Mouse (Mus musculus): ENCODE data around the gene Ogfod1.

Ogfod1 gene

DNA sequence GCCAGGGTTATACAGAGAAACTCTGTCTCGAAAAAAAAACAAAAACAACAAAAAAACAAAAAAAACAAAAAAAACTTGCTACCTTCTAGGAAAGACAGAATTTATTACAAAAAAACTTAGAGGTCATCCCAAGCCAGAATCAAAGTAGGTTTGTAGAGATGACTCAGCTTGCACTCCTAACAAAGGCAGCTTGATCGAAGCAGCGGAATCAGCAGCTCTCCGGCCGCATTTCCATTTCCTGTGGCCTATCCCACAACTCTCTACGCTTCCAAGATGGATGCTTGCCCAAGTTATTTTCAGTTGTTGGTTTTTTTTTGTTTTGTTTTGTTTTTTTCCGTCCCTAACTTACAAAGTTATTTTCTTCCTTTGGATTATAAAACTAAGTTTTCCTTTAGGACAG lies 31.8 kb downstream of the Ogfod1 start:
- peak; percentile 59 for DNase-seq (ENCODE audit: low read depth, low spot score)

DNA sequence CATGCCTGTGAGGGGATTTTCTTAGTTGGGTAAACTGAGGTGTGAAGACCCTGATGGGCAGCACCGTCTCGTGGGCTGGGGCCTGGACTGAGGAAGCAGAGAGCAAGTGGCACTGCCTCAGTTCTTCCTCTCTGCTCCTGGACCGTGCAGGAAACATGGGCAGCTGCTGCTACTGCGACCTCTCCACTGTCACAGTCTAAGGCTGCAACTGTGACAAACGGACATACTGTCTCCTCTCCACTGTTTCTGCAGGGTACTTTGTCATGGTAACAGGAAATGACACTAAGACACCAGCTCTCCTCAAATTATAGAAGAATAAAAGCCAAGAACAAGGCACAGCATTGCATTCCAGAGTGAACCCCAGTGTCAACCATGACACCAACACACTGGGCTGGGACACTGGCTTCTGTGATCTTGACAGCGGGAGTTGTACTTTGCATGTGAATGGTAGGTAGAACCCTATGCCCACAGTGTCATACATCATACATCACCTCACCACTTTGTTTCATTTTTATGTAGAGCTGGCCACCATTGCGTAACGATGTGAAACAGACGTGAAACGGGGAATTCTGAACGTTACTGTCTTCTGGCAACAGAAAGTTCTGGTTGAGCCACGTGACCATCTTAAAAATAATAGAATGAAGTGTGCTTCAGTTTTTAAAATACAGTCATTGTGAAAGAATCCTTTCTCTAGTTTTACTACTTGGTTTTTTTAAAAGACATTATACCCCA lies 39.6 kb downstream of the Ogfod1 start:
- DNase-seq (ENCODE audit: low read depth, low spot score): no peak

DNA sequence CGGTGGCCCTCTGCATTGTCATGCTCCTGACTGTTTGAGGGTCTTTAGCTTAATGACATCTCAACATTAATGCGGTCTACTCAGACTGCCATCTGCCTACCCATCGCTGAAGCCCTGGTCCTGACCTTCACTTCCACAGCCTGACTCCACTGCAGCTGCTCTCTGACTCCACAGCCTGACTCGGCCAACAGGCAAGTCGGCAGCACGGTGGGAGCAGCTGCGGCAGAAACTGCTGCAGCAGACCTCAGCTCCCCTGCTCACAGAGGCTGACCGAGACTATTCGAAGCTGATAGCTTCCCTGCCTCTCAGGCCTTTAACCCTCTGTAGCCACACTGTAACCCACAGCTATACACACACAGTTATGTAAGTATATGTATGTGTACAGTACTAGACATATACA lies 51.0 kb downstream of the Ogfod1 start:
- DNase-seq (ENCODE audit: low read depth, low spot score): no peak

DNA sequence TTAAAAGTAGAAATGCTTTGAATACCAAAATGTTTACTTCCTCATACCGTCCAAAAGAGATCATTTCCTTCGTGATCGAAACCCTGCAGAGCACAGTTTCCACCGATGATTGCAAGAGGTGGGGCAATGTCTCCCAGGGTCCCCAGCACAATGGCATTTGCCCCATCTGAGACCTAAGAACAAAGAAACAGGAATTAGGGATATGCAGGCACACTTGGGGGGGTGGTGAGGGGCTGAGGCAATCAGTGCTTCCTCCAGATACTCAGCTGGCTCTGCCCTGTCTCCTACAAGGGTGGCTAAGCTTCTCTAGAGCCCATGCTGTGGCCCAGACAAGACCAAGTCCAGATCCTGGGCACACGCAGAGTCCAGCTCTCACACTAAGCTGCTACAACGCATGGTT lies 52.7 kb downstream of the Ogfod1 start:
- peak; percentile 40 for DNase-seq (ENCODE audit: low read depth, low spot score)

DNA sequence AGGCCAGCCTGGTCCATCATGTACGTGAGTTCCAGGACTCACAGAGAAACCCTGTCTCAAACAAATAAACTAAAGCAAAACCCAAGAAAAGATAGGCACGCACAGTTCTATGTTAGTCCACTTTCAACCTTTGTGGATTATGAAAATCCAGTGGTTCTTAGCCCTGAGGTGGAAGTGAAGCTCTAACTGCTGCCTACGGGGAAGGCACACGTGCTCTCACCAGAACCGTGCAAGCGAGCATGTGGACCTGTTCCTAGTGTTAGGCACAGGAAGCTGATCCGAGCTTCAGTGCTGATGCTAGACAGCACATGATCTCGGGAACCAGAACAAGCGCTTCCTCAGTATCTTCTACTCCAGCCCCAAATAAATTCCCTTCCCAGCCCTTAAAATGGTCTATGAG lies 55.9 kb downstream of the Ogfod1 start:
- no peak for DNase-seq (ENCODE audit: low read depth, low spot score)

DNA sequence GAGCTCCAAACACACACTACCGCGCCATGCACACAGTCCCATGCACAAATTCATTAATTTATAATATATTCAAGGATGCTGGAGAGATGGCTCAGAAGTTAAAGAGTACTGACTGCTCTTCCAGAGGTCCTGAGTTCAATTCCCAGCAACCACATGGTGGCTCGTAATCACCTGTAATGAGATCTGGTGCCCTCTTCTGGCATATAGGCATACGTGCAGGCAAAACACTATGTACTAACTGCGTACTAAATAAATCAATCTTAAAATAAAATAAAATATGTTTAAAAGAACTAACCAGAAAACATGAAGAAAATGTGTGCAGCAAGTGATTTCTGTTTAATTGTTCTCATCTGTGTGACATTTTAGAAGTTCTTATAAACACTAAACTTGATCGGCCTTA lies 57.3 kb downstream of the Ogfod1 start:
- DNase-seq (ENCODE audit: low read depth, low spot score): peak; percentile 67

DNA sequence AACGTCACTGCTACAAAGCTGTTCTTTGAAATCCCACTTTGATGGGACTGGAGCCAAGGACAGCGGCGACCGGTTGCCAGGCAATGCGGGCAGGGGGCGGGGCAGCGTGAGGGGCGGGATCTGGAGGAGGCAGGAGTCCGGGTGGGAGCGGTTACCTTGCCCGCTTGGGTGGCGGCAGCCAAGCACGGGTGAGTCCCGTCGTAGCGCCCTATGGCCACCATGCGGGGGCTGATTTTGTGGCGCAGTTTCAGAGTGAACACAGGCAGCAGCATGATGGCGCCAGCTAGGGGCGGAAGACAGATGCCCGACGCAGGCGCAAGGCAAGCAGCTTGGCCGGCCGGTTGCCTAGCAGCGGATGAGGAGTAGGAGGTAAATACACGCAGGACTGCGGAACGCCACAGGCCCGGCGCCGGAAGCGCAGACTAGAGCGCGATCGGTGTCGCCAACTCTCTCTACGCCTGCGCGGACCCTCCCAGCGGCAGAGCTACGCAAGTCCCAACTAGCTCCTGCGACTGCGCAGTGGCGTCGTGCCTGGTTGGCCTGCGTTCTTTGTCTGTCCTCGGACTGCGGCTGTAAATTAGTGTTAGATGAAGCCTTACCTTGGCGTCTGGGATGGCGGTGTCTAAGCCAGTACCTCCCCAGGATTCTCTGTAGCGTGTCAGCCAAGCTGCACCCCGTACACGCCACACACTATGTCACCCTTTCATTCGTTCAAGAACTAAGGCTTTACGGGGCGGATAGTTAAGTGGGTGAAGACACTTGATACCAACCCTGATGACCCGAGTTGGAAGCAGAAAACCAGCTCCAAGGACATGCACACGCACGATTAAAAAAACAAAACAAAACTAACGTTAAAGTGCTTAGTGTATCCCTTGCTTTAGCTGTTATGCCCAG lies 61.3 kb downstream of the Ogfod1 start, which contains the start of gene Bbs2:
Bbs2 (minus strand) TSS at position 848 of the 894 bp plus-strand sequence.
- DNase-seq (ENCODE audit: low read depth, low spot score): peak; percentile 100

DNA sequence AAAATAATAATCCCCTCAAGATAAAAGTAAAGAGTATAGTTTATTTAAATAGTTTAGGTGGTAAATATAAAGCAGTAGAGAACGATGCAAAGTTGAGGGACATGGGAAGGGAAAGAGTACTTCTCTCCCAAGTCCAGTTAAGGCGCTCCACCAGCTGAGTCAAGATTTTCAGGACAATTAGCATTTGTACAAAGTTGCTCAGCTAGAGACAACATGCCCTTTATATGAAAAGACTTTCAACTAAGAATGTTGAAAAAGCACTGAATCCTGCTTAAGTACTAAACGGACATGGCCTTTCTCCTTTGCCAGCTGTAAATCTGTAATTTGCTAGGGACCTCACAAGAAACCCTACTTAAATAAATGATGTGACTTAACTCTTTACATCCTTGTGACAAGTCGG lies 62.0 kb downstream of the Ogfod1 start:
- DNase-seq (ENCODE audit: low read depth, low spot score): no peak

DNA sequence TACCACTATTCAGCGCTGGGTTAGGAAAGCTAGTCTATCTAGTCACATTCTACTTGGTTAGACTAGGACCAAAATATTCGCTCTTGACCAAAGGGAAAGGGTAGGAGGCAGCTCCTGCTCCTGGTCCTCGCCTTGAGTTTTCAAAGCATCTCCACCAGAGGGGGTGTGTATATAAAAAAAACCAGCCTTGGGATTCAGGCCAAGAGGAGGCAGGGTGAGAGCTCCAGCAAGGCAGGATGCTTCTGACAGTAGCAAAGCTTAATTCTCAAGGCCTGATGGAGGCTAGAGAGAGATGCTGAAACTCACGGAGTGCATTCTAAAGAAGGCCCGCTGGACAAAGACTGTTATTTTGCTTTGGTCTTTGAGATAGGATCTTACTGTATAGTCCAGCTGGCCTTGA lies 67.1 kb downstream of the Ogfod1 start:
- peak; percentile 54 for DNase-seq (ENCODE audit: low read depth, low spot score)

DNA sequence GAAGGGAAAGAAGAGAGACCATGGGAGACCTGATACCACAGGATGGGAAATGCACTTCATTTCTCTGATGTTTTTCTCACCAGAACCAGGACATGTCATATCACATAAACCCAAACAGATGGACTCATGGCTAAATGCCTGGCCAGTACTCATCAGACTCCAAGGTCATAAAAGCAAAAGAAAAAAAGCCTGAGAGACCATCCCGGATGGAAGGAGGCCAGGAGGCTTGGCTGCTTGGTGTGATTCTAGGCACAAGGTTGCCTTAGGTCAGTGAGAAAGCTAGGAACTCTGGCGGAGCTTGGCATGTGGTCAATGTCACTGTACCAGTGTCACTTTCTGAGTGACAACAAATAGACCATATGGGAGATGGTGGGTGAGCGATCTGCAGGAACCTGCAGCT lies 70.9 kb downstream of the Ogfod1 start:
- DNase-seq (ENCODE audit: low read depth, low spot score): no peak

DNA sequence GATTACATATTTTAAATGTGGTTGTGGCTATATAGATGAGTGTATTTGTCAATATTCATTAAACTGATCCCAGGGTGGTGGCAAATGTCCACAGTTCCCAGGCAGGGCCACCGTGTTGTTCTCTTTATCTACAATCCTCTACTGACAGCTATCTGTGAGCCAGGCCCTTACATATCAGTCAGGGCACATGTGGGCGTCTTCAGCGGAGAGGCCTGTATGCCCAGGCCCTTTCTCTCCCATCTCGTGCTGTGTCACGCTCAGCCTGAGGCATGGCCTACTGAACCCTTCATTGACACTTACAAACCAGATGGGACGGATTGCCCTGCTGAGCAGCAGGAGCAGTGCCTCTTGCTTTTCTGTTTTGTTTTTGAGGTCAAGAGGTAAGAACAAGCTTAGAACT lies 72.4 kb downstream of the Ogfod1 start:
- DNase-seq (ENCODE audit: low read depth, low spot score): no peak

DNA sequence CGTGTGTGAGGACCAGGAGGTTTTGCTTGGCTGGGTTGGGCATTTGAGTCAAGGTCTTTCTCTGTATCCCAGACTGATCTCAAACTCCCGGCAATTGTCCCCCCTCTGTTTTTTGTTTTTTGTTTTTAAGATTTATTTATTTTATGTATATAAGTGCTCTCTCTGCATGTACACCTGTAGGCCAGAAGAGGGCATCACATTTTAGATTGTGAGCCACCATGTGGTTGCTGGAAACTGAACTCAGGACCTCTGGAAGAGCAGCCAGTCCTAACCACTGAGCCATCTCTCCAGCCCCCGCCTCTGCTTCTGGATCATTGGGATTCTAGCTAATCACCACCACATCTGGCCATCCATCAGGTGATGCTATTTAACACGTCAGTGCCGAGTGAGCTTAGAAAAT lies 72.8 kb downstream of the Ogfod1 start:
- peak; percentile 55 for DNase-seq (ENCODE audit: low read depth, low spot score)

DNA sequence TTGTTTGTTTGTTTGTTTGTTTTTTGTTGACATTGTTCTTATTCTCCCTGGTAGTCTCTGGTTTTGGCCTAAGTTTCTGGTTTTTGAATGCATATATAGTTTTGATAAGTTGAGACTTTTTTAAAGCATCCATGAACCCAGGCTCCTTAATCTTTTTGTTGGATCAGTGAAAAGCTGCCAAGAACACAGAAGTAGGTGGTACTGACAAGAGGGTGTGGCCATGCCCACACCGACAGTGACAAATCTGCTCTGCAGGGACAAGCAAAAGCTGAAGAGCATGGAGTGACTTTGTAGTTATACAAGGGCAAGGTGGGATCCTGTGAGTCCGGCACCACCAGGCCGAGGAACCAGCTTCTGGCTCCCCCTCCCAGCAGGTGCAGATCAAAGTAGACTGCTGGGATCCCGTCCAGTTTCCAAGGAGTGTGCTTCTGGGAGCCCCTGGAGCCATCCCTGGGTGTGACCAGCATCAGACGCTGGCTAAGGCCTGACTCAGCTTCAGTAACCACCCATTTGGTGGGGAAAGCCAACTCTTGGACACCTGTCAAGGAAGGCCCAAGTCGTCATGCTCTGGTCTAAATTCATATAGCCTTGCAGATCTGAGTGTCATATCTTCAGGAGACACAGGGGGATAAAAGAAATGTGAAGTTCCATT lies 73.7 kb downstream of the Ogfod1 start:
- DNase-seq (ENCODE audit: low read depth, low spot score): no peak

DNA sequence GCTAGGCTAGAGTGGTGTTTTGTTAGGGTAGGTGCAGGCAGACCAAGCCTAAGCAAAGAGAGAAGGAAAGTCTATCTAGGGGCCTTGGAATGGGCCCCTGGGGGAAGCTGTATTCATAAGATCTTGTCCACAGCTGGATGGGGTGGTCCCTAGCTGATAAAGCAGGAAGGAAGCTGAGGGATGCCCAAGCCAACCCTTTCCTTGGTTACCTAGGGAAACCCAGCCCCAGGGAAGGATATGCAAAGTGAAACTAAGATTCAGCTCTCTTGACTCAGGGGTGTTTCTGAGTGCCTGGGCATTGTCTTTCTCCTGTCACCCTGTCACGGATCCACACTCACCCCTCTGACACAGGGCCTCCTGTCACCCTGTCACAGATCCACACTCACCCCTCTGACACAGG lies 76.4 kb downstream of the Ogfod1 start:
- no peak for DNase-seq (ENCODE audit: low read depth, low spot score)

DNA sequence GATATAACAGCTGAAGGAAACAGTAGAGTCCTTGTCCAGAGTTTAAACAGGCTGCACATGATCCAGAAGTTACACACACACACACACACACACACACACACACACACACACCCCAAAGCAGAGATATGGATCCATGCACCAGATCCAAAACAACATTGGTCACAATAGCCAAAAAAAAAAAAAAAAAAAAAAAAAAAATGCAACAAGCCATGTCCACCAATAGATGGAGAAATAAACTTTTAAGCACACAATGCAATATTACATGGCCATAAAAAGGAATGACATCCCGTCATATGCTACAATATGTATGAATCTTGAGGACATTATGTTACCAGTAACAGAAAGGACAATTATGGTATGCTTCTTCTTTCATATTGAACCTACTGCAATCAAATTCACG lies 77.0 kb downstream of the Ogfod1 start:
- no peak for DNase-seq (ENCODE audit: low read depth, low spot score)
